8 mouse cellular contexts compared by ENCODE assay signal in the genomic region with DNA sequence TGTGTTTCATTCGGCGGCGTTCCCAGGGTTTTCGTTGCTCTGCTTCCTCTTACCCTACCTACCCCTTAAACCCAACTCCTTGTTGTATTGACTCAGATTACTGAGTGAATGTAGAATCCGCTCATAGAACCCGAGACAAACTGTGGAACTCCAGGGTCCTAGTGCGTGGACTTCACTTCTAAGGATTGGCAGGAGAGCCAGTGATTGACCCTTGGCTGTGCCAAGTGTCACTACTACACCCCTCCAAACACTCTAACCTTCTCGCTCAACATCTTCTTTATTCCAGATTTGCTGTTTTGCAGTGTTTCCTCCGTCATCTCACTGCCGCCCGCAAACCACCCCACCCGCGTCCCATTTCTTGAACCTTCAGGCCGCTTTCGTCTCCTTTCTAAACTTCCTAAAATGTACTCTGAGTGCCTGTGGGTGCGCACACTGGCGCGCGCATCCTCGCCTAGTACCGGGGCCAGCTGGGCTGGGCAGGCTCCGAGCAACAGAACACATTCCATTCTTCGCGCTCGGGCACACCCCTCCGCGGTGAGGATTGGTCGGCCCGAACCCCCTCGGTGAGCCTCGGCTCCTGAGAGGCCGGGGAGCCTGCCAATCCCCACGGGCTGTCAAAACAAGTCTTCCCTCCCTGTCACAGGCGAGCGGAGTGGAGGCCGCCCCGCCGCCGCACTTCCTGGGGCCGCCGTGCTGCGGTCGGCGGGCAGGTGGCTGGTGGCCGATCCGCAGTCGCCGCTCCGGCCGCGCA. TPM values are rescaled to one million over a fixed set of nuclear protein-coding genes. Genes with fewer than 3 reads are reported as not detected.
A peak's percentile ranks its signal among the peaks of the same experiment; 100 is the strongest.
DNase-seq lines count a peak whose midpoint lies in the region; ATAC-seq lines count a peak whose summit lies in the region.

A gene (plus strand): TSS at position 650 of the 751 bp plus-strand sequence.

- peak within 1 kb of the TSS; percentile 98 for H3K4me2 ChIP-seq in intestine, embryonic 15.5 days (replicated peaks)

- peak within 1 kb of the TSS; percentile 57 for H3K9ac ChIP-seq in intestine, embryonic 15.5 days

- peak within 1 kb of the TSS; percentile 66 for H3K4me3 ChIP-seq in intestine, embryonic 15.5 days (replicated peaks)

- peaks cover 11% of the 10 kb centered on the region for H3K27me3 ChIP-seq in intestine, embryonic 15.5 days (replicated peaks)

- ATAC-seq in intestine, embryonic 15.5 days, result peak; percentile 99
- ATAC-seq in megakaryocyte-erythroid progenitor cell, adult 5-6 weeks (replicated peaks; ENCODE audit: low FRiP score, low TSS enrichment, poor library complexity, severe bottlenecking), result peak; percentile 98

- no peaks in the 10 kb centered on the region for H3K36me3 ChIP-seq in intestine, embryonic 15.5 days

- 4% methylated on average over 50 of the region's 51 CpGs for WGBS in intestine, embryonic 15.5 days

- DNase-seq in adrenal gland, adult (ENCODE audit: inconsistent age in 2 of 2, low spot score in 1 of 2), result peak; percentile 96 to 98
- peak; percentile 93 for DNase-seq in embryo, embryonic 10 days (ENCODE audit: low spot score)
- peak; percentile 97 for DNase-seq in gastrocnemius, postnatal 25 days
- DNase-seq in left cerebral cortex, postnatal 14 days (ENCODE audit: low spot score in 2 of 2), result peak; percentile 98
- peak; percentile 97 for DNase-seq in right cerebral cortex, postnatal 14 days
- peak; percentile 88 for DNase-seq in urinary bladder, postnatal 25 days (ENCODE audit: low spot score)

- intact Hi-C loops in left cerebral cortex, postnatal 14 days (cut with DNase I), result loop anchor here (1.0 to 5.0 kb wide), 3 partner anchors 117 to 469 kb away; no protein-coding TSS in a partner anchor

- peaks cover 12% of the 10 kb centered on the region for H3K4me1 ChIP-seq in intestine, embryonic 15.5 days (replicated peaks)

- H3K27ac ChIP-seq in intestine, embryonic 15.5 days, result peak within 1 kb of the TSS; percentile 51; the same call in 1 of the 2 replicates

- no peaks in the 10 kb centered on the region for H3K9me3 ChIP-seq in intestine, embryonic 15.5 days

RNA-seq across cellular contexts. Expression of the gene that starts here (rescaled TPM):
- 1 to 10 TPM; 3.1 to 3.9 TPM for total RNA-seq in gastrocnemius, postnatal 25 days (2021)
- 1.6 and 2.5 TPM in 2 replicates for polyA plus RNA-seq in intestine, embryonic 15.5 days (2015; fragmentation: Nextera tagmentation; extraction: Ambion mirVana)
- total RNA-seq in left cerebral cortex, postnatal 14 days (2021), result 10 to 100 TPM; 16.9 to 19.6 TPM
- total RNA-seq in megakaryocyte-erythroid progenitor cell, adult 5-6 weeks (2014; fragmentation: Nextera tagmentation), result 0.07 TPM in 1 of 2 replicates, not detected in the other
- total RNA-seq in megakaryocyte-erythroid progenitor cell, adult 5-6 weeks (2017), result not detected in 2 replicates

Comparison
In these comparisons a context has a peak if more than half of its experiments do, and no peak if none do; other contexts are left out.
1. Peak in every context shown above with its lines: DNase-seq, ATAC-seq, H3K4me3 ChIP-seq and H3K27ac ChIP-seq.
2. Peak in ATAC-seq in megakaryocyte-erythroid progenitor cell, adult 5-6 weeks; RNA of the gene not detected or under 1 TPM.